Mouse (Mus musculus) heart, embryonic 11.5 days (tissue): ENCODE results near the gene Arhgef19. TPM values are rescaled to one million over a fixed set of nuclear protein-coding genes. Genes with fewer than 3 reads are reported as not detected.

ENCODE experiments used
- polyA plus RNA-seq: library from polyadenylated mRNA; unstranded; fragments of >200 nt; fragmentation: Nextera tagmentation; extraction: Ambion mirVana; gene quantifications from 2 replicates; pipeline ENCODE4 v1.2.1, GENCODE M21; 2014

The Arhgef19 gene
- polyA plus RNA-seq, 1 experiment from 2014 or later: 1.3 TPM

Other genes starting within 250 kb of the Arhgef19 start
- gene Mfap2, start 229.1 kb upstream of the Arhgef19 start, polyA plus RNA-seq: 246 and 248 TPM in 2 replicates
- gene Crocc, start 178.9 kb upstream of the Arhgef19 start, polyA plus RNA-seq: 4.5 and 4.7 TPM in 2 replicates
- 34.4 and 41.9 TPM in 2 replicates for gene Necap2, start 161.1 kb upstream of the Arhgef19 start, polyA plus RNA-seq
- gene Spata21, start 151.2 kb upstream of the Arhgef19 start, polyA plus RNA-seq: 0.64 TPM in 1 of 2 replicates, not detected in the other
- gene Szrd1, start 99.7 kb upstream of the Arhgef19 start, polyA plus RNA-seq: 23.6 and 25.7 TPM in 2 replicates
- gene Fbxo42, start 91.6 kb upstream of the Arhgef19 start, polyA plus RNA-seq: 18.5 and 19.3 TPM in 2 replicates
- 2.0 and 2.4 TPM in 2 replicates for gene Rsg1, start 25.5 kb upstream of the Arhgef19 start, polyA plus RNA-seq
- gene Epha2, start 61.7 kb downstream of the Arhgef19 start, polyA plus RNA-seq: 3.1 and 3.6 TPM in 2 replicates
- 1.00 and 1.0 TPM in 2 replicates for gene Fam131c, start 128.7 kb downstream of the Arhgef19 start, polyA plus RNA-seq
- 0.14 and 0.42 TPM in 2 replicates for gene Clcnka, start 159.2 kb downstream of the Arhgef19 start, polyA plus RNA-seq
- 0.90 and 1.0 TPM in 2 replicates for gene Clcnkb, start 176.5 kb downstream of the Arhgef19 start, polyA plus RNA-seq
- gene Hspb7, start 181.3 kb downstream of the Arhgef19 start, polyA plus RNA-seq: 155 and 275 TPM in 2 replicates
- not detected in 2 replicates for gene Srarp, start 196.6 kb downstream of the Arhgef19 start, polyA plus RNA-seq
- gene Zbtb17, start 205.2 kb downstream of the Arhgef19 start, polyA plus RNA-seq: 19.1 and 21.3 TPM in 2 replicates